Mouse (Mus musculus): ENCODE measurements around the gene Ascl2. TPM values are rescaled to one million over a fixed set of nuclear protein-coding genes. Genes with fewer than 3 reads are reported as not detected.

Ascl2 gene
- polyA plus RNA-seq, 1 experiment from 2014 or later: 0.61 TPM

DNA sequence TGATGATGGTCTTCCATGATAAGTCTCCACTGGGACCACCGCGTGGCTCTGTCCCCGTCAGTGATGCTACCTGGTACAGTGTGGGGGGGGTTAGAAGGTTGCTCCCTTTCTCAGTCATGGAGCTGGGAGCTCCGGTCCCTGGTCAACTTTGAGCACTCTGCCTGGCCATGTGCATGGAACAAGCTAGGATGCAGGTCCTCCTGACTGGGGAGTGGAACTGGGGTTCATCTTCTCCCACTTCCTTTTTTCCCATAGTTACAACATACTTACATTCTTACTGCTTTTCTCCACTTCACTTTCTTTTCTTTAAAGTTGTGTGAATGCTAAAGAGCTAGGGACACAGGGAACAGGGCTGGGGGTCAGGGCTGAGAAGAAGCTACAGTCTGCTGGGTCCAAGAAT, 16.1 kb upstream of the Ascl2 start:
- Histone ChIP-seq H3K4me2 (ENCODE audit: low read length) (no peak overlapping the region), H3K27me3 (ENCODE audit: control insufficient read depth, insufficient read depth, low read length) (no peaks in the 10 kb centered on the region), H3K9me3 (ENCODE audit: control insufficient read depth, low read length) (no peaks in the 10 kb centered on the region), H3K9ac (replicated peaks; ENCODE audit: low read length) (no peak overlapping the region), H3K4me3 (replicated peaks; ENCODE audit: low read depth, low read length) (no peak overlapping the region), H3K27ac (replicated peaks; ENCODE audit: low read depth, low read length) (no peak overlapping the region), H3K4me1 (ENCODE audit: control insufficient read depth, insufficient read depth, low read length) (no peaks in the 10 kb centered on the region), H3K36me3 (ENCODE audit: control insufficient read depth, insufficient read depth, low read length) (no peaks in the 10 kb centered on the region)
- no peak for DNase-seq
- WGBS: 97% methylated on average over 4 of the region's 4 CpGs
- ATAC-seq (ENCODE audit: low FRiP score, low TSS enrichment): no peak

- H3K9ac ChIP-seq (replicated peaks; ENCODE audit: low read length): no peak overlapping the region
- no peaks in the 10 kb centered on the region for H3K4me1 ChIP-seq (ENCODE audit: control insufficient read depth, insufficient read depth, low read length)
- no peaks in the 10 kb centered on the region for H3K9me3 ChIP-seq (ENCODE audit: control insufficient read depth, low read length)
- DNase-seq (no peak), ATAC-seq (ENCODE audit: low FRiP score, low TSS enrichment) (no peak)
- H3K27me3 ChIP-seq (ENCODE audit: control insufficient read depth, insufficient read depth, low read length): no peaks in the 10 kb centered on the region
- no peak overlapping the region for H3K27ac ChIP-seq (replicated peaks; ENCODE audit: low read depth, low read length)
- H3K4me3 ChIP-seq (replicated peaks; ENCODE audit: low read depth, low read length): no peak overlapping the region
- no peaks in the 10 kb centered on the region for H3K36me3 ChIP-seq (ENCODE audit: control insufficient read depth, insufficient read depth, low read length)
- H3K4me2 ChIP-seq (ENCODE audit: low read length): no peak overlapping the region
- 86% methylated on average over 4 of the region's 4 CpGs for WGBS
Observed at GRCm38 (mm10) chr7:142981908-142982307, 12.8 kb upstream of the Ascl2 start.

DNA sequence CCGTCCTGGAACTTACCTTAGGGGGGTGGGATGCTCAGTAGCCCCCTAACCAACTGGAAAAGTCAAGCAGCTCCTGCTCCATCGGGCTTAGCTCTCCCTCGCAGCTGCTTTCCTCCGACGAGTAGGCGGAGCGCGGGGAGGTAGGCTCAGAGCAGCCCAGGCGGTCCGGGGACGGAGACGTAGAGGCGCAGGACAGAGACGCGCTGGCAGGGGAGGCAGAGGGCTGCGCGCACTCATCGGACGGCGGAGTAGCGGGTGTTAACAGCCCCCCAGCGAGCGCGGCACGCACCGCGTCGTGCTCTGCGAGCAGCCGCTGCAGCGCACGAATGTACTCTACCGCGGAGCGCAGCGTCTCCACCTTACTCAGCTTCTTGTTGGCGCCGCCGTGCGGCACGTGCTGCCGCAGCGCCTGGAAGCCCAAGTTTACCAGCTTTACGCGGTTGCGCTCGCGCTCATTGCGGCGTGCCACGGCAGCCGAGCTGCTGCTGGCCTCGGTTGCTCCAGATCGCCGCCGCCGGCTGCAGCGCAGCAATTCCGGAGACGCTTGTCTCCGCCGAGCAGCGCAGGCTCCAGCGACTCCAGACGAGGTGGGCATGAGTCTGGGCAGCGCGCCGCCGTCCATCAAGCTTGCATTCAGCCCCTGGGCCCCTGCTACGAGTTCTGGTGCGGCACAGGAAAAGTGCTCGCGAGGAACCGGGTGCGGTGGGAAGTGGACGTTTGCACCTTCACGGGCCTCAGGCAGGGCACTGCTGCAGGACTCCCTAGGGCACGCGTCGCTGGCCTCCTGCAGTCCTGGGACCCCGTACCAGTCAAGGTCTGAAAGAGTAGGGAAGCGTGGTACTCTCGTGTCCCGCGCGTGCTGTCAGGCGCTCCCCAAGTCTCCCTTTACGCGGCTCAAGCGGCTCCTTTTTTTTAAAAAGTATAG, 918 bp downstream of the Ascl2 start:
- H3K27me3 ChIP-seq (ENCODE audit: control insufficient read depth, insufficient read depth, low read length): peaks cover 68% of the 10 kb centered on the region

GRCm38 (mm10) chr7:142967414-142967883, 1.6 kb downstream of the Ascl2 start:
- H3K27me3 ChIP-seq (ENCODE audit: control insufficient read depth, insufficient read depth, low read length): peaks cover 68% of the 10 kb centered on the region
- H3K27ac ChIP-seq (replicated peaks; ENCODE audit: low read depth, low read length): no peak overlapping the region
- no peaks in the 10 kb centered on the region for H3K36me3 ChIP-seq (ENCODE audit: control insufficient read depth, insufficient read depth, low read length)
- under 1% methylated on average over 36 of the region's 36 CpGs for WGBS
- peak overlapping the region; percentile 31; the same call in 1 of the 2 replicates for H3K9ac ChIP-seq (replicated peaks; ENCODE audit: low read length)
- DNase-seq: peak; percentile 25
- peaks cover 18% of the 10 kb centered on the region for H3K4me1 ChIP-seq (ENCODE audit: control insufficient read depth, insufficient read depth, low read length)
- H3K4me3 ChIP-seq (replicated peaks; ENCODE audit: low read depth, low read length): peak overlapping the region; percentile 44
- ATAC-seq (ENCODE audit: low FRiP score, low TSS enrichment): peak; percentile 24; the same call in 1 of the 2 replicates
- H3K9me3 ChIP-seq (ENCODE audit: control insufficient read depth, low read length): no peaks in the 10 kb centered on the region
- peak overlapping the region; percentile 90 for H3K4me2 ChIP-seq (ENCODE audit: low read length)

More for the DNA sequence above, 918 bp downstream of the Ascl2 start:
- Histone ChIP-seq H3K9me3 (ENCODE audit: control insufficient read depth, low read length) (no peaks in the 10 kb centered on the region), H3K4me3 (replicated peaks; ENCODE audit: low read depth, low read length) (peak overlapping the region; percentile 44), H3K36me3 (ENCODE audit: control insufficient read depth, insufficient read depth, low read length) (no peaks in the 10 kb centered on the region), H3K4me1 (ENCODE audit: control insufficient read depth, insufficient read depth, low read length) (peaks cover 18% of the 10 kb centered on the region), H3K4me2 (ENCODE audit: low read length) (peak overlapping the region; percentile 90), H3K27ac (replicated peaks; ENCODE audit: low read depth, low read length) (no peak overlapping the region), H3K9ac (replicated peaks; ENCODE audit: low read length) (peak overlapping the region; percentile 31; the same call in 1 of the 2 replicates)
- DNase-seq (peak; percentile 90), ATAC-seq (ENCODE audit: low FRiP score, low TSS enrichment) (peak; percentile 60; the same call in 1 of the 2 replicates)
- under 1% methylated on average over 90 of the region's 90 CpGs for WGBS

- ATAC-seq (ENCODE audit: low FRiP score, low TSS enrichment): no peak
- Histone ChIP-seq H3K27ac (replicated peaks; ENCODE audit: low read depth, low read length) (no peak overlapping the region), H3K9ac (replicated peaks; ENCODE audit: low read length) (no peak overlapping the region), H3K9me3 (ENCODE audit: control insufficient read depth, low read length) (no peaks in the 10 kb centered on the region), H3K4me3 (replicated peaks; ENCODE audit: low read depth, low read length) (no peak overlapping the region), H3K4me1 (ENCODE audit: control insufficient read depth, insufficient read depth, low read length) (0 out of 2 replicates have a peak, but pooled peaks cover 5% of the 10 kb centered on the region), H3K4me2 (ENCODE audit: low read length) (no peak overlapping the region), H3K36me3 (ENCODE audit: control insufficient read depth, insufficient read depth, low read length) (no peaks in the 10 kb centered on the region), H3K27me3 (ENCODE audit: control insufficient read depth, insufficient read depth, low read length) (no peaks in the 10 kb centered on the region)
- peak; percentile 5 for DNase-seq
- 52% methylated on average over 4 of the region's 4 CpGs for whole genome bisulfite sequencing
Observed at GRCm38 (mm10) chr7:142959752-142960151, 9.3 kb downstream of the Ascl2 start.

DNA sequence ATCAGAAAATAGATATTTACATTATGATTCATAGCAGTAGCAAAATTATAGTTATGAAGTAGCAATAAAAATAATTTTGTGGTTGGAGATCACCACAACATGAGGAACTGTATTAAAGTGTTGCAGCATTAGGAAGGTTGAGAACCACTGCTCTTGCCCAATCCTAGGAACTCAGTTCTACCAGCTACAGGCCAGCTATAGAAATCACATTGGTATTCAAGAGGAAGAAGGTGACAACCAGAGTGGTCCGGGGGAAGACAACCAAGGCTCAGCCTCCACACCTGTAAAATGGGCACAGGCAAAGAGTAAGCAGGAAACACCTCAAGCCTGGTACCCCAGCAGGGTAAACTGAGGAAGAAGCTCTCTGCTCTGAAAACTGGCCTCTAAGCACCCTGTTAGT, 10.2 kb downstream of the Ascl2 start:
- 98% methylated on average over 1 of the region's 1 CpGs for WGBS
- no peak for DNase-seq
- H3K4me2 ChIP-seq (ENCODE audit: low read length): no peak overlapping the region
- no peak for ATAC-seq (ENCODE audit: low FRiP score, low TSS enrichment)
- H3K9me3 ChIP-seq (ENCODE audit: control insufficient read depth, low read length): no peaks in the 10 kb centered on the region
- H3K36me3 ChIP-seq (ENCODE audit: control insufficient read depth, insufficient read depth, low read length): no peaks in the 10 kb centered on the region
- H3K9ac ChIP-seq (replicated peaks; ENCODE audit: low read length): no peak overlapping the region
- H3K4me3 ChIP-seq (replicated peaks; ENCODE audit: low read depth, low read length): no peak overlapping the region
- H3K27ac ChIP-seq (replicated peaks; ENCODE audit: low read depth, low read length): no peak overlapping the region
- H3K27me3 ChIP-seq (ENCODE audit: control insufficient read depth, insufficient read depth, low read length): no peaks in the 10 kb centered on the region
- 0 out of 2 replicates have a peak, but pooled peaks cover 5% of the 10 kb centered on the region for H3K4me1 ChIP-seq (ENCODE audit: control insufficient read depth, insufficient read depth, low read length)

GRCm38 (mm10) chr7:142956018-142956417, 13.0 kb downstream of the Ascl2 start:
- H3K9me3 ChIP-seq (ENCODE audit: control insufficient read depth, low read length): no peaks in the 10 kb centered on the region
- no peak for DNase-seq
- H3K4me1 ChIP-seq (ENCODE audit: control insufficient read depth, insufficient read depth, low read length): 0 out of 2 replicates have a peak, but pooled peaks cover 5% of the 10 kb centered on the region
- no peaks in the 10 kb centered on the region for H3K36me3 ChIP-seq (ENCODE audit: control insufficient read depth, insufficient read depth, low read length)
- H3K9ac ChIP-seq (replicated peaks; ENCODE audit: low read length): no peak overlapping the region
- H3K4me3 ChIP-seq (replicated peaks; ENCODE audit: low read depth, low read length): no peak overlapping the region
- no peak overlapping the region for H3K27ac ChIP-seq (replicated peaks; ENCODE audit: low read depth, low read length)
- H3K27me3 ChIP-seq (ENCODE audit: control insufficient read depth, insufficient read depth, low read length): no peaks in the 10 kb centered on the region
- H3K4me2 ChIP-seq (ENCODE audit: low read length): no peak overlapping the region
- ATAC-seq (ENCODE audit: low FRiP score, low TSS enrichment): no peak
- WGBS: 73% methylated on average over 2 of the region's 2 CpGs

GRCm38 (mm10) chr7:142949568-142949967, 19.5 kb downstream of the Ascl2 start:
- H3K36me3 ChIP-seq (ENCODE audit: control insufficient read depth, insufficient read depth, low read length): no peaks in the 10 kb centered on the region
- WGBS: 18% methylated on average over 1 of the region's 1 CpGs
- H3K4me2 ChIP-seq (ENCODE audit: low read length): no peak overlapping the region
- H3K27ac ChIP-seq (replicated peaks; ENCODE audit: low read depth, low read length): no peak overlapping the region
- H3K27me3 ChIP-seq (ENCODE audit: control insufficient read depth, insufficient read depth, low read length): 0 out of 2 replicates have a peak, but pooled peaks cover 4% of the 10 kb centered on the region
- no peak overlapping the region for H3K9ac ChIP-seq (replicated peaks; ENCODE audit: low read length)
- no peaks in the 10 kb centered on the region; the same call in 1 of the 2 replicates for H3K9me3 ChIP-seq (ENCODE audit: control insufficient read depth, low read length)
- no peak for DNase-seq
- no peaks in the 10 kb centered on the region for H3K4me1 ChIP-seq (ENCODE audit: control insufficient read depth, insufficient read depth, low read length)
- H3K4me3 ChIP-seq (replicated peaks; ENCODE audit: low read depth, low read length): no peak overlapping the region
- no peak for ATAC-seq (ENCODE audit: low FRiP score, low TSS enrichment)
